Mouse (Mus musculus) cerebellum, adult 2 months (tissue): Measurements from ENCODE around the gene Coq2. TPM values are rescaled to one million over a fixed set of nuclear protein-coding genes. Genes with fewer than 3 reads are reported as not detected.

Experiments used
- DNase-seq, 2 experiments: peaks; one replicate each; pipeline ENCODE4 v3.0.0; 2021
- H3K27ac ChIP-seq: fragments of 200-500 bp; 2 replicates; pipeline ENCODE4 v1.5.1; 2012; ENCODE audit warnings: low read length, control low read depth, inconsistent platforms; ENCODE audit not compliant: insufficient read depth
- H3K27me3 ChIP-seq: fragments of 200-500 bp; 2 replicates; pipeline ENCODE4 v1.6.1; 2012; ENCODE audit warnings: inconsistent platforms, mild to moderate bottlenecking, low read length, moderate library complexity; ENCODE audit not compliant: control insufficient read depth, insufficient read depth
- H3K4me1 ChIP-seq: fragments of 200-500 bp; 2 replicates; pipeline ENCODE4 v1.6.1; 2011; ENCODE audit warnings: low read length; ENCODE audit not compliant: control insufficient read depth, insufficient read depth
- H3K4me3 ChIP-seq: fragments of 200-500 bp; replicated peaks from 2 replicates; pipeline ENCODE3; 2011; ENCODE audit warnings: mild to moderate bottlenecking, low read depth, low read length, control low read depth; ENCODE audit not compliant: insufficient read depth
- CTCF ChIP-seq: fragments of 200-500 bp; IDR thresholded peaks from 2 replicates; pipeline ENCODE4 v1.5.1; 2011; ENCODE audit warnings: low read depth, mild to moderate bottlenecking, control low read depth, low read length, moderate library complexity, borderline replicate concordance; ENCODE audit not compliant: insufficient read depth
- POLR2A ChIP-seq: fragments of 200-500 bp; IDR thresholded peaks from 2 replicates; pipeline ENCODE4 v1.6.1; 2011; ENCODE audit warnings: low read length, control low read depth, borderline replicate concordance; ENCODE audit not compliant: insufficient read depth
- WGBS: fragments of 180-500 bp; shearing (Covaris S2); methylation state at CpG from one replicate; pipeline ENCODE4 v1.1.7; 2018; 5-methylcytosine and 5-hydroxymethylcytosine counted together
- polyA plus RNA-seq: library from polyadenylated mRNA; depleted of rRNA; stranded (reverse); fragments of >200 nt; gene quantifications from 2 replicates; pipeline ENCODE4 v1.2.3, GENCODE M21; 2012; rRNA removed

The Coq2 gene
- polyA plus RNA-seq, 1 experiment: 112 TPM

GRCm38 (mm10) chr5:100613896-100614768 lies 60.8 kb downstream of the Coq2 start:
- WGBS: 86% methylated on average over 17 of the region's 17 CpGs
- no peak for TF ChIP-seq POLR2A
- TF ChIP-seq CTCF: no peak
- H3K4me1 ChIP-seq: no peaks in the 10 kb centered on the region

DNA sequence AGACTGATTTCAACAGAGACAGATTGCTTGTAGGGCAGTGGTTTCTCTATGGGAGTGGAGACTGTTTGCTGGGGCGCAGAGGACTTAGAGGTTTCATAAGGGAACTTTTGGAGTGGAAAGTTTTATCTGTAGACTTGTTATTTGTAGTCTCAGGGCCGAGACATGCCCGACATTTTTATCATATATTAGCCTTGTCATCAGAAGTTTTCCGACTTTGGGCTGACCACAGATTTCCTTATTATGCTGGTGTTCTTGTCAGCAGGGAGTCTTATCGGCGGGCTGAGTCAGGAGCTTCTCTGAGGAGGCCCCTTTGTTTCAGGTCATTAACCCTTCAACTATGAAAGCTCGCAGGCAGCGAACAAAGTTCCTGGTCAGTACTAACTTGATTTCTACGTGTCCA lies 67.1 kb downstream of the Coq2 start:
- TF ChIP-seq CTCF (no peak), POLR2A (no peak)
- H3K4me1 ChIP-seq: no peaks in the 10 kb centered on the region
- no peak overlapping the region for H3K4me3 ChIP-seq
- no peak overlapping the region for H3K27ac ChIP-seq
- no peak for DNase-seq
- no peaks in the 10 kb centered on the region for H3K27me3 ChIP-seq
- 89% methylated on average over 9 of the region's 9 CpGs for WGBS

More at GRCm38 (mm10) chr5:100613896-100614768, 60.8 kb downstream of the Coq2 start:
- Histone ChIP-seq H3K27ac (no peak overlapping the region), H3K4me3 (no peak overlapping the region), H3K27me3 (no peaks in the 10 kb centered on the region)
- no peak for DNase-seq

GRCm38 (mm10) chr5:100607090-100607762 lies 67.7 kb downstream of the Coq2 start:
- H3K4me1 ChIP-seq: no peaks in the 10 kb centered on the region
- no peak overlapping the region for H3K27ac ChIP-seq
- H3K27me3 ChIP-seq: no peaks in the 10 kb centered on the region
- WGBS: 53% methylated on average over 4 of the region's 4 CpGs
- TF ChIP-seq POLR2A (no peak), CTCF (no peak)
- H3K4me3 ChIP-seq: no peak overlapping the region
- DNase-seq: no peak

DNA sequence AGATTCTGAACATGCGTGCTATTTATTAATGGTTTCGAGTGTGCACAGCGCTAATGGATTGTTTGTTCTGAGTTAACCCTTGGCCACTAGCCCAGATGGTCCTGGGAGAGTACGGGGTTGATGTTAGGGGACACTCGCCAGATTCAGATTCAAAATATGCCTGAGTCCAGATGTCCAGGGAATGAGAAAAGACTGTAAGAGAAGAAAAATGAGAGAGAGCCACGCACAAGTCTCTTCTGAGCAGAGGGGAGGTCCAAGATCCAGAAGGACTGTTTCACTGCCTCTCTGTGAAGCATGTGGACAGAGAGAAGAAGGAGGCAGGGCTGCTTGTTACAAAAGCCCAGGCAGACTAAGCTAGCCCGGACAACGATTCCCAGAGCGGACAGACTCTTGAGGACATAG lies 69.1 kb downstream of the Coq2 start:
- H3K4me1 ChIP-seq: no peaks in the 10 kb centered on the region
- no peak for DNase-seq
- no peak overlapping the region for H3K27ac ChIP-seq
- WGBS: 23% methylated on average over 9 of the region's 9 CpGs
- no peak for TF ChIP-seq CTCF
- no peak for TF ChIP-seq POLR2A
- no peak overlapping the region for H3K4me3 ChIP-seq
- no peaks in the 10 kb centered on the region for H3K27me3 ChIP-seq

Other genes with a start within 250 kb of the Coq2 start
- 6.1 and 7.7 TPM in 2 replicates for gene Lin54, start 174.5 kb downstream of the Coq2 start, polyA plus RNA-seq
- gene Cops4, start 156.8 kb downstream of the Coq2 start, polyA plus RNA-seq: 86.3 and 87.4 TPM in 2 replicates
- gene Plac8, start 102.9 kb downstream of the Coq2 start, polyA plus RNA-seq: 0.72 and 0.74 TPM in 2 replicates
- 0.35 and 0.67 TPM in 2 replicates for gene Hpse, start 44.6 kb upstream of the Coq2 start, polyA plus RNA-seq
- gene Helq, start 123.5 kb upstream of the Coq2 start, polyA plus RNA-seq: 47.5 and 51.6 TPM in 2 replicates
- 42.4 and 42.5 TPM in 2 replicates for gene Mrps18c, start 123.5 kb upstream of the Coq2 start, polyA plus RNA-seq
- gene Abraxas1, start 145.8 kb upstream of the Coq2 start, polyA plus RNA-seq: 9.3 and 10.1 TPM in 2 replicates
- 6.7 TPM in 2 replicates for gene Gpat3, start 170.6 kb upstream of the Coq2 start, polyA plus RNA-seq